Comparison of ENCODE assay signal across 11 mouse cellular contexts in the genomic region with DNA sequence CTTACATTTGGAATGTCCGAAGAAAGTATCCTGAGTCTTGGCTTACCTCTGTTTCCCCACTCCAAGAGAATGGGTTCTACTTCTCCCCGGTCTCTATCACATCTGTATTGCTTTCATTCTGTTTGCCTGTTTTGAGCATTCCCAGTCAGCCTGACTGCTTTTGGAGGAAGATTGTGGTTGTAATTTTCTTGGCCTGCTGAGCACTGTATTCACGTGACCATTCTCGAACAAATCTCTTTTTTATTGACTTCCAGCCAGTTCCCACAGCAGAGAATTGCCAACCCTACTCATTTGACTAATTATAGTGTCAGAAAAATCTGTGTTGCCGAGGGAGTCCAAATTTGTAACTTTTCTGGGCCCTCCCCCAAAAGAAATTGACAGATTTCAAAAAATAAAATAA. TPM values are rescaled to one million over a fixed set of nuclear protein-coding genes. Genes with fewer than 3 reads are reported as not detected.
DNase-seq lines count a peak whose midpoint lies in the region; ATAC-seq and TF ChIP-seq lines count a peak whose summit lies in the region.
"Had no signal": no experiment of that assay in that cellular context is flagged by ENCODE, and none has a peak within 500 bp of the region (broad histone marks: within the 10 kb centered on the region; RNA-seq: fewer than 3 reads in every experiment).

A gene (minus strand): TSS at position 121 of the 400 bp plus-strand sequence.

- H3K4me2 ChIP-seq in kidney, embryonic 14.5 days (replicated peaks; ENCODE audit: low read depth, low read length): no peak within 1 kb of the TSS
- H3K4me2 ChIP-seq in lung, embryonic 14.5 days: peak within 1 kb of the TSS; percentile 34
- no peak within 1 kb of the TSS for H3K4me2 ChIP-seq in hindbrain, embryonic 12.5 days (replicated peaks)
- H3K4me2 ChIP-seq in midbrain, embryonic 11.5 days: no peak within 1 kb of the TSS
- H3K4me2 ChIP-seq: embryonic facial prominence, embryonic 12.5 days; neural tube, embryonic 13.5 days had no signal

- H3K9me3 ChIP-seq in kidney, embryonic 14.5 days (ENCODE audit: control insufficient read depth, low read length): no peaks in the 10 kb centered on the region
- H3K9me3 ChIP-seq in lung, embryonic 14.5 days (ENCODE audit: low read depth, low read length): no peaks in the 10 kb centered on the region
- H3K9me3 ChIP-seq in hindbrain, embryonic 12.5 days (replicated peaks): no peaks in the 10 kb centered on the region
- no peaks in the 10 kb centered on the region for H3K9me3 ChIP-seq in midbrain, embryonic 11.5 days (ENCODE audit: control insufficient read depth, low read length)
- H3K9me3 ChIP-seq: embryonic facial prominence, embryonic 12.5 days; neural tube, embryonic 13.5 days had no signal

- DNase-seq in kidney, postnatal 10 days: peak; percentile 6
- peak; percentile 10 for DNase-seq in adrenal gland, postnatal 14 days
- no peak for DNase-seq in gastrocnemius, postnatal 10 days
- peak; percentile 73 for DNase-seq in lung, embryonic 14.5 days
- DNase-seq in testis, postnatal 14 days (ENCODE audit: low spot score): no peak
- DNase-seq in midbrain, embryonic 11.5 days (ENCODE audit: low spot score, missing footprints): no peak

- H3K9ac ChIP-seq in kidney, embryonic 14.5 days (ENCODE audit: low read depth, low read length): no peak within 1 kb of the TSS
- H3K9ac ChIP-seq in lung, embryonic 14.5 days: no peak within 1 kb of the TSS
- no peak within 1 kb of the TSS for H3K9ac ChIP-seq in hindbrain, embryonic 12.5 days
- H3K9ac ChIP-seq in midbrain, embryonic 11.5 days (ENCODE audit: low read length): no peak within 1 kb of the TSS
- H3K9ac ChIP-seq: embryonic facial prominence, embryonic 12.5 days; neural tube, embryonic 13.5 days had no signal

- H3K27me3 ChIP-seq in kidney, embryonic 14.5 days (ENCODE audit: control insufficient read depth, insufficient read depth, low read length): no peaks in the 10 kb centered on the region
- H3K27me3 ChIP-seq in lung, embryonic 14.5 days (ENCODE audit: insufficient read depth, low read length): no peaks in the 10 kb centered on the region
- H3K27me3 ChIP-seq in hindbrain, embryonic 12.5 days: no peaks in the 10 kb centered on the region
- H3K27me3 ChIP-seq in midbrain, embryonic 11.5 days (ENCODE audit: control insufficient read depth, insufficient read depth, low read length): no peaks in the 10 kb centered on the region
- H3K27me3 ChIP-seq: embryonic facial prominence, embryonic 12.5 days; neural tube, embryonic 13.5 days had no signal

- no peak within 1 kb of the TSS for H3K4me3 ChIP-seq in kidney, embryonic 14.5 days (ENCODE audit: low read length)
- H3K4me3 ChIP-seq in lung, embryonic 14.5 days (ENCODE audit: low read depth, low read length): peak within 1 kb of the TSS; percentile 8; the same call in 1 of the 2 replicates
- H3K4me3 ChIP-seq in hindbrain, embryonic 12.5 days: no peak within 1 kb of the TSS
- no peak within 1 kb of the TSS for H3K4me3 ChIP-seq in midbrain, embryonic 11.5 days (ENCODE audit: low read depth, low read length)
- H3K4me3 ChIP-seq: embryonic facial prominence, embryonic 12.5 days; neural tube, embryonic 13.5 days had no signal

- WGBS in kidney, embryonic 14.5 days: 81% methylated on average over 5 of the region's 5 CpGs
- WGBS in lung, embryonic 14.5 days: 54% methylated on average over 5 of the region's 5 CpGs
- 84% methylated on average over 5 of the region's 5 CpGs for WGBS in hindbrain, embryonic 12.5 days
- 80% methylated on average over 5 of the region's 5 CpGs for WGBS in midbrain, embryonic 11.5 days

- no peak for TF ChIP-seq CTCF in lung, embryonic 14.5 days (IDR thresholded peaks at IDR 0.05; ENCODE audit: low read depth)

- H3K27ac ChIP-seq in kidney, embryonic 14.5 days (ENCODE audit: low read depth, low read length): no peak within 1 kb of the TSS
- H3K27ac ChIP-seq in lung, embryonic 14.5 days (ENCODE audit: low read depth): peak within 1 kb of the TSS; percentile 52; the same call in 1 of the 2 replicates
- H3K27ac ChIP-seq in hindbrain, embryonic 12.5 days: no peak within 1 kb of the TSS
- no peak within 1 kb of the TSS for H3K27ac ChIP-seq in midbrain, embryonic 11.5 days (ENCODE audit: low read depth, low read length)
- H3K27ac ChIP-seq: embryonic facial prominence, embryonic 12.5 days; neural tube, embryonic 13.5 days had no signal

- H3K36me3 ChIP-seq in kidney, embryonic 14.5 days (ENCODE audit: control insufficient read depth, insufficient read depth, low read length): no peaks in the 10 kb centered on the region
- no peaks in the 10 kb centered on the region for H3K36me3 ChIP-seq in lung, embryonic 14.5 days (ENCODE audit: insufficient read depth)
- no peaks in the 10 kb centered on the region for H3K36me3 ChIP-seq in hindbrain, embryonic 12.5 days
- no peaks in the 10 kb centered on the region for H3K36me3 ChIP-seq in midbrain, embryonic 11.5 days (ENCODE audit: control insufficient read depth, insufficient read depth, low read length)
- H3K36me3 ChIP-seq: embryonic facial prominence, embryonic 12.5 days; G1E; neural tube, embryonic 13.5 days had no signal

- no peak for ATAC-seq in kidney, embryonic 14.5 days (ENCODE audit: low FRiP score, low TSS enrichment)
- no peak for ATAC-seq in lung, embryonic 14.5 days (ENCODE audit: insufficient read depth)
- no peak for ATAC-seq in hindbrain, embryonic 12.5 days (ENCODE audit: low FRiP score)
- no peak for ATAC-seq in midbrain, embryonic 11.5 days (ENCODE audit: low FRiP score)

- H3K4me1 ChIP-seq in kidney, embryonic 14.5 days (ENCODE audit: control insufficient read depth, insufficient read depth, low read length): no peaks in the 10 kb centered on the region
- no peaks in the 10 kb centered on the region for H3K4me1 ChIP-seq in lung, embryonic 14.5 days (ENCODE audit: insufficient read depth)
- no peaks in the 10 kb centered on the region for H3K4me1 ChIP-seq in hindbrain, embryonic 12.5 days
- no peaks in the 10 kb centered on the region for H3K4me1 ChIP-seq in midbrain, embryonic 11.5 days (ENCODE audit: control insufficient read depth, insufficient read depth, low read length)
- H3K4me1 ChIP-seq: embryonic facial prominence, embryonic 12.5 days; neural tube, embryonic 13.5 days had no signal

RNA-seq across cellular contexts. Expression of the gene that starts here (rescaled TPM):
- not detected in 2 replicates for polyA plus RNA-seq in kidney, embryonic 14.5 days (2014; fragmentation: Nextera tagmentation; extraction: Ambion mirVana)
- 27.8 and 36.5 TPM in 2 replicates for total RNA-seq in adrenal gland, postnatal 14 days (2021)
- total RNA-seq in gastrocnemius, postnatal 10 days (2021): 10 to 100 TPM; 40.9 to 55.1 TPM
- 3.6 and 4.8 TPM in 2 replicates for polyA plus RNA-seq in lung, embryonic 14.5 days (2014; fragmentation: Nextera tagmentation; extraction: Ambion mirVana)
- polyA plus RNA-seq in hindbrain, embryonic 12.5 days (2016; fragmentation: Nextera tagmentation; extraction: Ambion mirVana): 0.42 and 1.4 TPM in 2 replicates
- polyA plus RNA-seq in midbrain, embryonic 11.5 days (2014; fragmentation: Nextera tagmentation; extraction: Ambion mirVana): not detected in 2 replicates
- polyA plus RNA-seq: G1E had no signal

Comparison
In these comparisons a context has a peak if more than half of its experiments do, and no peak if none do; other contexts are left out.
1. DNase-seq: peak in kidney, postnatal 10 days (single experiment), adrenal gland, postnatal 14 days (single experiment) and lung, embryonic 14.5 days (single experiment); none in gastrocnemius, postnatal 10 days (single experiment), testis, postnatal 14 days (single experiment) and midbrain, embryonic 11.5 days (single experiment).